Mouse (Mus musculus): ENCODE results near the gene Wfdc12.

DNA sequence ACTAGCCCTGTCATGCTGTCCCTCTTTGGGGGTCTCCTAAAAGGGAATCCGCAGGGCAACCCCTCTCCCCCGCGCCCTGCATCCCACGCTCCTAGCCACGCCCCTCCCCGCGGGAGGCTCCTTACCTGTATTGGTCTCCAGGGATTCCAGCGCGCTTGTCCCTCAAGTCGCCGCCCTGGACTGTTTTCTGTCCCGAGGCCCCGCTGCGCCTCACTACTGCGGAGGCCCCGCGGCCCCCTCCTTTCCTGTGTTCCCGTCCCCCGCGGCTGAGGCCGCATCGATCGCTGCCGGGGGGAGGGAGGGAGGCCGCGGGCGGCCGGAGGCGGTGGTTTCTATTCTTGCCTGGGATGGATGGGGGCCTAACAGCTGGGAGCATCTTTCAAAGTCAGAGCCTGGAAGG lies 19.5 kb downstream of the Wfdc12 start, which contains the start of gene Kcns1:
- TF ChIP-seq POLR2A (IDR thresholded peaks at IDR 0.05; ENCODE audit: borderline replicate concordance, extremely low read depth, insufficient read depth, insufficient read length, poor library complexity, severe bottlenecking), result no peak
- no peak for TF ChIP-seq CTCF (IDR thresholded peaks at IDR 0.05; ENCODE audit: borderline replicate concordance, extremely low read depth, insufficient read depth, insufficient read length)
